Mouse (Mus musculus): ENCODE measurements around the gene Clec1b. TPM values are rescaled to one million over a fixed set of nuclear protein-coding genes. Genes with fewer than 3 reads are reported as not detected.

Gene Clec1b
- polyA plus RNA-seq, 1 experiment from 2014 or later, result 1.5 TPM

- H3K36me3 ChIP-seq, result no peaks in the 10 kb centered on the region
- no peak overlapping the region for H3K4me3 ChIP-seq
- H3K9me3 ChIP-seq, result no peaks in the 10 kb centered on the region
- no peak overlapping the region for H3K27ac ChIP-seq (replicated peaks)
- no peak overlapping the region for H3K9ac ChIP-seq (replicated peaks)
- H3K4me2 ChIP-seq (replicated peaks), result no peak overlapping the region
- H3K4me1 ChIP-seq, result no peaks in the 10 kb centered on the region
- WGBS, result 88% methylated on average over 3 of the region's 3 CpGs
- H3K27me3 ChIP-seq, result no peaks in the 10 kb centered on the region
- ATAC-seq (replicated peaks), result no peak
These were observed 13.6 kb upstream of the Clec1b start for GRCm38 (mm10) chr6:129383466-129383865.

- Histone ChIP-seq H3K4me1 (no peaks in the 10 kb centered on the region), H3K4me2 (replicated peaks) (no peak overlapping the region), H3K36me3 (no peaks in the 10 kb centered on the region), H3K9ac (replicated peaks) (no peak overlapping the region), H3K9me3 (no peaks in the 10 kb centered on the region), H3K27ac (replicated peaks) (no peak overlapping the region), H3K4me3 (no peak overlapping the region), H3K27me3 (no peaks in the 10 kb centered on the region)
- no peak for ATAC-seq (replicated peaks)
- 75% methylated on average over 4 of the region's 4 CpGs for WGBS
These were observed 12.1 kb upstream of the Clec1b start for GRCm38 (mm10) chr6:129385000-129385399.

GRCm38 (mm10) chr6:129385774-129386173, 11.3 kb upstream of the Clec1b start, which contains the start of gene Clec12b:
Clec12b (minus strand) TSS chr6:129385874.
- Histone ChIP-seq H3K27ac (replicated peaks) (no peak within 1 kb of the TSS), H3K9me3 (no peaks in the 10 kb centered on the region), H3K4me3 (no peak within 1 kb of the TSS), H3K4me1 (no peaks in the 10 kb centered on the region), H3K27me3 (no peaks in the 10 kb centered on the region), H3K4me2 (replicated peaks) (no peak within 1 kb of the TSS), H3K9ac (replicated peaks) (no peak within 1 kb of the TSS), H3K36me3 (no peaks in the 10 kb centered on the region)
- ATAC-seq (replicated peaks), result no peak
- WGBS, result 90% methylated on average over 2 of the region's 2 CpGs

- no peaks in the 10 kb centered on the region for H3K9me3 ChIP-seq
- no peak overlapping the region for H3K9ac ChIP-seq (replicated peaks)
- no peak for ATAC-seq (replicated peaks)
- H3K27ac ChIP-seq (replicated peaks), result no peak overlapping the region
- H3K36me3 ChIP-seq, result no peaks in the 10 kb centered on the region
- no peaks in the 10 kb centered on the region for H3K27me3 ChIP-seq
- 30% methylated on average over 2 of the region's 2 CpGs for WGBS
- no peak overlapping the region for H3K4me2 ChIP-seq (replicated peaks)
- no peaks in the 10 kb centered on the region for H3K4me1 ChIP-seq
- no peak overlapping the region for H3K4me3 ChIP-seq
These were observed 3.9 kb upstream of the Clec1b start for GRCm38 (mm10) chr6:129393087-129393720.

- 0 out of 2 replicates have a peak, but pooled peaks have one; percentile 57 for ATAC-seq (replicated peaks)
These were observed 3.4 kb upstream of the Clec1b start for GRCm38 (mm10) chr6:129393732-129394131.

GRCm38 (mm10) chr6:129399945-129400344, 2.8 kb downstream of the Clec1b start:
- Histone ChIP-seq H3K4me1 (no peaks in the 10 kb centered on the region), H3K4me2 (replicated peaks) (no peak overlapping the region), H3K9me3 (no peaks in the 10 kb centered on the region), H3K36me3 (no peaks in the 10 kb centered on the region), H3K4me3 (no peak overlapping the region), H3K27me3 (no peaks in the 10 kb centered on the region), H3K27ac (replicated peaks) (no peak overlapping the region), H3K9ac (replicated peaks) (no peak overlapping the region)
- 62% methylated on average over 6 of the region's 6 CpGs for WGBS
- ATAC-seq (replicated peaks), result no peak

More at GRCm38 (mm10) chr6:129393732-129394131, 3.4 kb upstream of the Clec1b start:
- Histone ChIP-seq H3K9me3 (no peaks in the 10 kb centered on the region), H3K9ac (replicated peaks) (no peak overlapping the region), H3K4me1 (no peaks in the 10 kb centered on the region), H3K4me2 (replicated peaks) (no peak overlapping the region), H3K27me3 (no peaks in the 10 kb centered on the region), H3K36me3 (no peaks in the 10 kb centered on the region), H3K27ac (replicated peaks) (no peak overlapping the region), H3K4me3 (no peak overlapping the region)
- WGBS, result 79% methylated on average over 6 of the region's 6 CpGs

- no peak for ATAC-seq (replicated peaks)
- H3K4me1 ChIP-seq, result no peaks in the 10 kb centered on the region
- no peak overlapping the region for H3K9ac ChIP-seq (replicated peaks)
- H3K27me3 ChIP-seq, result no peaks in the 10 kb centered on the region
- WGBS, result 95% methylated on average over 2 of the region's 2 CpGs
- H3K9me3 ChIP-seq, result no peaks in the 10 kb centered on the region
- no peaks in the 10 kb centered on the region for H3K36me3 ChIP-seq
- no peak overlapping the region for H3K27ac ChIP-seq (replicated peaks)
- no peak overlapping the region for H3K4me3 ChIP-seq
- H3K4me2 ChIP-seq (replicated peaks), result no peak overlapping the region
These were observed 5.3 kb downstream of the Clec1b start for GRCm38 (mm10) chr6:129402404-129402803.

GRCm38 (mm10) chr6:129403391-129403790, 6.3 kb downstream of the Clec1b start:
- Histone ChIP-seq H3K4me1 (no peaks in the 10 kb centered on the region), H3K27ac (replicated peaks) (no peak overlapping the region), H3K27me3 (no peaks in the 10 kb centered on the region), H3K4me2 (replicated peaks) (no peak overlapping the region), H3K9me3 (no peaks in the 10 kb centered on the region), H3K36me3 (no peaks in the 10 kb centered on the region), H3K4me3 (no peak overlapping the region), H3K9ac (replicated peaks) (no peak overlapping the region)
- WGBS, result 78% methylated on average over 6 of the region's 6 CpGs
- ATAC-seq (replicated peaks), result no peak

- no peaks in the 10 kb centered on the region for H3K36me3 ChIP-seq
- H3K27ac ChIP-seq (replicated peaks), result no peak overlapping the region
- no peak for ATAC-seq (replicated peaks)
- H3K4me3 ChIP-seq, result no peak overlapping the region
- no peak overlapping the region for H3K9ac ChIP-seq (replicated peaks)
- H3K9me3 ChIP-seq, result no peaks in the 10 kb centered on the region
- no peaks in the 10 kb centered on the region for H3K27me3 ChIP-seq
- H3K4me1 ChIP-seq, result no peaks in the 10 kb centered on the region
- no peak overlapping the region for H3K4me2 ChIP-seq (replicated peaks)
These were observed 8.9 kb downstream of the Clec1b start for GRCm38 (mm10) chr6:129405999-129406398.

- no peak overlapping the region for H3K4me3 ChIP-seq
- 43% methylated on average over 2 of the region's 2 CpGs for WGBS
- no peak overlapping the region for H3K4me2 ChIP-seq (replicated peaks)
- no peak overlapping the region for H3K27ac ChIP-seq (replicated peaks)
- no peak for ATAC-seq (replicated peaks)
- no peaks in the 10 kb centered on the region for H3K27me3 ChIP-seq
- no peaks in the 10 kb centered on the region for H3K4me1 ChIP-seq
- no peaks in the 10 kb centered on the region for H3K9me3 ChIP-seq
- no peaks in the 10 kb centered on the region for H3K36me3 ChIP-seq
- no peak overlapping the region for H3K9ac ChIP-seq (replicated peaks)
These were observed 10.2 kb downstream of the Clec1b start for GRCm38 (mm10) chr6:129407324-129407723.

- H3K4me2 ChIP-seq (replicated peaks), result no peak within 1 kb of the TSS
- ATAC-seq (replicated peaks), result no peak
- 84% methylated on average over 2 of the region's 2 CpGs for WGBS
- no peak within 1 kb of the TSS for H3K27ac ChIP-seq (replicated peaks)
- H3K27me3 ChIP-seq, result no peaks in the 10 kb centered on the region
- no peak within 1 kb of the TSS for H3K4me3 ChIP-seq
- no peaks in the 10 kb centered on the region for H3K4me1 ChIP-seq
- no peaks in the 10 kb centered on the region for H3K36me3 ChIP-seq
- no peaks in the 10 kb centered on the region for H3K9me3 ChIP-seq
- H3K9ac ChIP-seq (replicated peaks), result no peak within 1 kb of the TSS
These were observed 11.5 kb downstream of the Clec1b start, which contains the start of gene Clec9a for GRCm38 (mm10) chr6:129408562-129408961. Clec9a (plus strand) TSS chr6:129408862.

GRCm38 (mm10) chr6:129414177-129414576, 17.1 kb downstream of the Clec1b start:
- Histone ChIP-seq H3K9me3 (no peaks in the 10 kb centered on the region), H3K4me3 (no peak overlapping the region)
- no peak for ATAC-seq (replicated peaks)

GRCm38 (mm10) chr6:129422311-129422710, 25.2 kb downstream of the Clec1b start:
- no peaks in the 10 kb centered on the region for H3K36me3 ChIP-seq
- no peak overlapping the region for H3K9ac ChIP-seq (replicated peaks)
- no peaks in the 10 kb centered on the region; the same call in 1 of the 2 replicates for H3K4me1 ChIP-seq
- H3K4me2 ChIP-seq (replicated peaks), result no peak overlapping the region
- no peaks in the 10 kb centered on the region for H3K27me3 ChIP-seq
- H3K9me3 ChIP-seq, result no peaks in the 10 kb centered on the region
- no peak for ATAC-seq (replicated peaks)
- no peak overlapping the region for H3K27ac ChIP-seq (replicated peaks)
- H3K4me3 ChIP-seq, result no peak overlapping the region
- 90% methylated on average over 3 of the region's 3 CpGs for WGBS

More at GRCm38 (mm10) chr6:129414177-129414576, 17.1 kb downstream of the Clec1b start:
- H3K4me1 ChIP-seq, result no peaks in the 10 kb centered on the region
- no peak overlapping the region for H3K9ac ChIP-seq (replicated peaks)
- H3K4me2 ChIP-seq (replicated peaks), result no peak overlapping the region
- H3K27me3 ChIP-seq, result no peaks in the 10 kb centered on the region
- H3K36me3 ChIP-seq, result no peaks in the 10 kb centered on the region
- 82% methylated on average over 1 of the region's 1 CpGs for WGBS
- no peak overlapping the region for H3K27ac ChIP-seq (replicated peaks)
